Mouse (Mus musculus) bone marrow, adult 2 months (tissue): Measurements from ENCODE around the gene Mapkapk3. TPM values are rescaled to one million over a fixed set of nuclear protein-coding genes. Genes with fewer than 3 reads are reported as not detected.

ENCODE experiments used
- H3K27ac ChIP-seq: fragments of 200-500 bp; 2 replicates; pipeline ENCODE4 v1.5.1; 2012; ENCODE audit warnings: low read depth, mild to moderate bottlenecking, control low read depth, inconsistent platforms, low read length; ENCODE audit not compliant: control insufficient read depth, poor library complexity, insufficient read depth
- H3K4me1 ChIP-seq: fragments of 200-500 bp; 2 replicates; pipeline ENCODE4 v1.6.1; 2011; ENCODE audit warnings: low read length; ENCODE audit not compliant: control insufficient read depth, insufficient read depth
- H3K4me3 ChIP-seq: fragments of 200-500 bp; replicated peaks from 2 replicates; pipeline ENCODE3; 2011; ENCODE audit warnings: mild to moderate bottlenecking, low read depth, low read length, control low read depth; ENCODE audit not compliant: control insufficient read depth
- CTCF ChIP-seq: fragments of 200-500 bp; IDR thresholded peaks from 2 replicates; pipeline ENCODE4 v1.5.1; 2011; ENCODE audit warnings: low read length, control low read depth; ENCODE audit not compliant: control insufficient read depth, insufficient read depth
- POLR2A ChIP-seq: fragments of 200-500 bp; IDR thresholded peaks from 2 replicates; pipeline ENCODE4 v1.6.1; 2011; ENCODE audit warnings: low read depth, mild to moderate bottlenecking, control low read depth, low read length, borderline replicate concordance; ENCODE audit not compliant: control insufficient read depth
- WGBS: fragments of 180-500 bp; shearing (Covaris S2); methylation state at CpG from one replicate; pipeline ENCODE4 v1.1.7; 2018; 5-methylcytosine and 5-hydroxymethylcytosine counted together
- polyA plus RNA-seq: library from polyadenylated mRNA; stranded (reverse); fragments of >200 nt; gene quantifications from 2 replicates; pipeline ENCODE4 v1.2.4, GENCODE M21; 2011; ENCODE audit warnings: low replicate concordance; ENCODE audit not compliant: missing spikeins, insufficient read depth, insufficient read length

Mapkapk3 gene
- polyA plus RNA-seq: 16.9 and 46.9 TPM in 2 replicates

- TF ChIP-seq POLR2A (peak; percentile 64; the same call in 1 of the 2 replicates), CTCF (0 out of 2 replicates have a peak, but pooled peaks have one; percentile 38)
- no peaks in the 10 kb centered on the region; the same call in 1 of the 2 replicates for H3K4me1 ChIP-seq
Measured at GRCm38 (mm10) chr9:107289211-107290076, at the start of gene Mapkapk3. Mapkapk3 (minus strand) TSS chr9:107289877.

GRCm38 (mm10) chr9:107338172-107338883 lies 48.7 kb upstream of the Mapkapk3 start, which contains the start of gene Hemk1:
Hemk1 (minus strand) TSS chr9:107338350.
- peak within 1 kb of the TSS; percentile 61 for H3K27ac ChIP-seq
- peak; percentile 52; the same call in 1 of the 2 replicates for TF ChIP-seq POLR2A
- 0 out of 2 replicates have a peak, but pooled peaks have one; percentile 5 for TF ChIP-seq CTCF
- WGBS: 4% methylated on average over 30 of the region's 30 CpGs
- peak within 1 kb of the TSS; percentile 98 for H3K4me3 ChIP-seq
- H3K4me1 ChIP-seq: no peaks in the 10 kb centered on the region; the same call in 1 of the 2 replicates

More at GRCm38 (mm10) chr9:107289211-107290076, at the start of gene Mapkapk3:
- Histone ChIP-seq H3K4me3 (peak within 1 kb of the TSS; percentile 91), H3K27ac (peak within 1 kb of the TSS; percentile 83)
- under 1% methylated on average over 49 of the region's 49 CpGs for WGBS

GRCm38 (mm10) chr9:107336386-107336785 lies 46.7 kb upstream of the Mapkapk3 start:
- 85% methylated on average over 6 of the region's 6 CpGs for WGBS
- Histone ChIP-seq H3K27ac (no peak overlapping the region), H3K4me1 (no peaks in the 10 kb centered on the region; the same call in 1 of the 2 replicates), H3K4me3 (no peak overlapping the region)
- no peak for TF ChIP-seq POLR2A
- no peak for TF ChIP-seq CTCF

- H3K4me1 ChIP-seq: no peaks in the 10 kb centered on the region; the same call in 1 of the 2 replicates
- TF ChIP-seq CTCF (peak; percentile 96), POLR2A (no peak)
- no peak overlapping the region for H3K4me3 ChIP-seq
- WGBS: 3% methylated on average over 5 of the region's 5 CpGs
- no peak overlapping the region for H3K27ac ChIP-seq
Measured at GRCm38 (mm10) chr9:107335909-107336308, 46.2 kb upstream of the Mapkapk3 start.

- Histone ChIP-seq H3K4me1 (no peaks in the 10 kb centered on the region), H3K4me3 (no peak overlapping the region), H3K27ac (no peak overlapping the region)
- 77% methylated on average over 5 of the region's 5 CpGs for WGBS
- TF ChIP-seq CTCF: no peak
- TF ChIP-seq POLR2A: no peak
Measured at GRCm38 (mm10) chr9:107335046-107335445, 45.4 kb upstream of the Mapkapk3 start.

GRCm38 (mm10) chr9:107334356-107334755 lies 44.7 kb upstream of the Mapkapk3 start:
- WGBS: 66% methylated on average over 6 of the region's 6 CpGs
- no peak for TF ChIP-seq POLR2A
- no peak for TF ChIP-seq CTCF
- Histone ChIP-seq H3K4me3 (no peak overlapping the region), H3K4me1 (no peaks in the 10 kb centered on the region), H3K27ac (no peak overlapping the region)

GRCm38 (mm10) chr9:107333686-107334085 lies 44.0 kb upstream of the Mapkapk3 start:
- Histone ChIP-seq H3K4me3 (no peak overlapping the region), H3K27ac (no peak overlapping the region), H3K4me1 (no peaks in the 10 kb centered on the region)
- WGBS: 40% methylated on average over 2 of the region's 2 CpGs
- TF ChIP-seq CTCF (no peak), POLR2A (no peak)

GRCm38 (mm10) chr9:107330791-107331190 lies 41.1 kb upstream of the Mapkapk3 start:
- 52% methylated on average over 6 of the region's 6 CpGs for WGBS
- Histone ChIP-seq H3K4me1 (no peaks in the 10 kb centered on the region), H3K27ac (no peak overlapping the region), H3K4me3 (no peak overlapping the region)
- TF ChIP-seq POLR2A: no peak
- TF ChIP-seq CTCF: no peak
